Mouse (Mus musculus) limb, embryonic 14.5 days (tissue): ENCODE data around the gene Pdia5. TPM values are rescaled to one million over a fixed set of nuclear protein-coding genes. Genes with fewer than 3 reads are reported as not detected.
A peak's percentile ranks its signal among the peaks of the same experiment; 100 is the strongest.

ENCODE experiments used
- ATAC-seq: fragments of 200-750 bp; cut with Nextera tagmentation; 2 replicates; pipeline ENCODE4 v1.8.0; 2017; ENCODE audit warnings: low read depth, moderate number of reproducible peaks, moderate TSS enrichment; ENCODE audit not compliant: low FRiP score
- DNase-seq: peaks from one replicate; pipeline ENCODE4 v3.0.0-alpha.2; 2015; ENCODE audit warnings: low spot score
- H3K27ac ChIP-seq: fragments of 300-500 bp; sonication (generic); replicated peaks from 2 replicates; pipeline ENCODE4 v1.5.1; 2014; ENCODE audit warnings: low read depth, mild to moderate bottlenecking, low read length, moderate library complexity, mixed read lengths
- H3K27me3 ChIP-seq: fragments of 300-500 bp; sonication (generic); 2 replicates; pipeline ENCODE4 v1.6.1; 2014; ENCODE audit warnings: low read length, mixed read lengths; ENCODE audit not compliant: control insufficient read depth, insufficient read depth
- H3K36me3 ChIP-seq: fragments of 300-500 bp; sonication (generic); 2 replicates; pipeline ENCODE4 v1.6.1; 2014; ENCODE audit warnings: mild to moderate bottlenecking, low read length, moderate library complexity, mixed read lengths; ENCODE audit not compliant: control insufficient read depth, insufficient read depth
- H3K4me1 ChIP-seq: fragments of 300-500 bp; sonication (generic); 2 replicates; pipeline ENCODE4 v1.6.1; 2014; ENCODE audit warnings: antibody characterized with exemption, low read length, mixed read lengths; ENCODE audit not compliant: control insufficient read depth, insufficient read depth
- H3K4me2 ChIP-seq: fragments of 300-500 bp; sonication (generic); replicated peaks from 2 replicates; pipeline ENCODE4 v1.6.1; 2014; ENCODE audit warnings: low read depth, mild to moderate bottlenecking, low read length, moderate library complexity; ENCODE audit not compliant: severe bottlenecking
- H3K4me3 ChIP-seq: fragments of 300-500 bp; sonication (generic); replicated peaks from 2 replicates; pipeline ENCODE4 v1.5.1; 2014; ENCODE audit warnings: low read length
- H3K9ac ChIP-seq: fragments of 300-500 bp; sonication (generic); 2 replicates; pipeline ENCODE4 v1.6.1; 2014; ENCODE audit warnings: mild to moderate bottlenecking, low read depth, low read length, moderate library complexity; ENCODE audit not compliant: severe bottlenecking
- H3K9me3 ChIP-seq: fragments of 300-500 bp; sonication (generic); 2 replicates; pipeline ENCODE4 v1.6.1; 2016; ENCODE audit warnings: low read length; ENCODE audit not compliant: control insufficient read depth
- POLR2A ChIP-seq: fragments of 200-500 bp; IDR thresholded peaks from 2 replicates; pipeline ENCODE4 v1.8.0; 2012; ENCODE audit warnings: inconsistent platforms, mild to moderate bottlenecking, moderate library complexity, borderline replicate concordance; ENCODE audit not compliant: insufficient read depth, insufficient read length; ENCODE audit errors: extremely low read depth
- WGBS: fragments of 180-500 bp; shearing (Covaris S2); extraction: QIAGEN DNeasy Blood & Tissue Kit; methylation state at CpG from one replicate; pipeline ENCODE4 v1.1.7; 2014; 5-methylcytosine and 5-hydroxymethylcytosine counted together
- polyA plus RNA-seq, 2 experiments: library from polyadenylated mRNA; depleted of rRNA in 1 of 2; stranded (reverse) in 1 of 2; unstranded in 1 of 2; fragments of >200 nt; fragmentation: Nextera tagmentation in 1 of 2; extraction: Ambion mirVana in 1 of 2; gene quantifications; 2 replicates each; pipeline versions ENCODE4 v1.2.1 to v1.2.3; 2012 to 2014

Gene Pdia5
- polyA plus RNA-seq, 2 experiments: 24.9 to 49.2 TPM

- no peak for ATAC-seq
- Histone ChIP-seq H3K36me3 (peaks cover 5% of the 10 kb centered on the region; the same call in 1 of the 2 replicates), H3K9ac (no peak overlapping the region), H3K4me3 (no peak overlapping the region), H3K4me1 (peaks cover 25% of the 10 kb centered on the region), H3K9me3 (no peaks in the 10 kb centered on the region), H3K27ac (no peak overlapping the region), H3K27me3 (no peaks in the 10 kb centered on the region), H3K4me2 (no peak overlapping the region)
- WGBS: 65% methylated on average over 8 of the region's 8 CpGs
- TF ChIP-seq POLR2A: no peak
- no peak for DNase-seq
Observed at GRCm38 (mm10) chr16:35484526-35485233, 6.0 kb downstream of the Pdia5 start.

- ATAC-seq (no peak), DNase-seq (no peak)
- no peak overlapping the region for H3K27ac ChIP-seq
- H3K4me1 ChIP-seq: peaks cover 23% of the 10 kb centered on the region
- peaks cover 5% of the 10 kb centered on the region; the same call in 1 of the 2 replicates for H3K36me3 ChIP-seq
- no peaks in the 10 kb centered on the region for H3K27me3 ChIP-seq
- no peak overlapping the region for H3K9ac ChIP-seq
- no peak for TF ChIP-seq POLR2A
- WGBS: 17% methylated on average over 4 of the region's 4 CpGs
- no peak overlapping the region for H3K4me3 ChIP-seq
- no peak overlapping the region for H3K4me2 ChIP-seq
- no peaks in the 10 kb centered on the region for H3K9me3 ChIP-seq
Observed at GRCm38 (mm10) chr16:35484105-35484504, 6.6 kb downstream of the Pdia5 start.

GRCm38 (mm10) chr16:35479301-35479700 lies 11.4 kb downstream of the Pdia5 start:
- no peak overlapping the region for H3K4me2 ChIP-seq
- H3K9ac ChIP-seq: no peak overlapping the region
- H3K27ac ChIP-seq: no peak overlapping the region
- 60% methylated on average over 6 of the region's 6 CpGs for WGBS
- DNase-seq: peak; percentile 38
- H3K4me1 ChIP-seq: no peaks in the 10 kb centered on the region; the same call in 1 of the 2 replicates
- no peak for ATAC-seq
- TF ChIP-seq POLR2A: no peak
- H3K4me3 ChIP-seq: no peak overlapping the region
- no peaks in the 10 kb centered on the region for H3K27me3 ChIP-seq
- no peaks in the 10 kb centered on the region for H3K9me3 ChIP-seq
- H3K36me3 ChIP-seq: peaks cover 5% of the 10 kb centered on the region; the same call in 1 of the 2 replicates

GRCm38 (mm10) chr16:35477273-35477672 lies 13.4 kb downstream of the Pdia5 start:
- H3K27me3 ChIP-seq: no peaks in the 10 kb centered on the region
- H3K4me2 ChIP-seq: no peak overlapping the region
- no peaks in the 10 kb centered on the region for H3K9me3 ChIP-seq
- no peak for TF ChIP-seq POLR2A
- 60% methylated on average over 1 of the region's 1 CpGs for WGBS
- no peak for ATAC-seq
- H3K36me3 ChIP-seq: peaks cover 5% of the 10 kb centered on the region; the same call in 1 of the 2 replicates
- H3K4me3 ChIP-seq: no peak overlapping the region
- DNase-seq: no peak
- H3K27ac ChIP-seq: no peak overlapping the region
- H3K4me1 ChIP-seq: no peaks in the 10 kb centered on the region
- no peak overlapping the region for H3K9ac ChIP-seq

GRCm38 (mm10) chr16:35472569-35473275 lies 18.0 kb downstream of the Pdia5 start:
- Histone ChIP-seq H3K27me3 (no peaks in the 10 kb centered on the region), H3K4me2 (no peak overlapping the region), H3K4me1 (peaks cover 3% of the 10 kb centered on the region; the same call in 1 of the 2 replicates), H3K27ac (no peak overlapping the region), H3K9me3 (no peaks in the 10 kb centered on the region), H3K36me3 (no peaks in the 10 kb centered on the region), H3K9ac (no peak overlapping the region), H3K4me3 (no peak overlapping the region)
- ATAC-seq (no peak), DNase-seq (no peak)
- TF ChIP-seq POLR2A: no peak
- 92% methylated on average over 14 of the region's 14 CpGs for WGBS
